Mouse (Mus musculus) cerebellum, adult 8-10 months (tissue): ENCODE data around the gene Sirt7.

Experiments
- DNase-seq: peaks from one replicate; pipeline ENCODE4 v3.0.0; 2022

Sirt7 gene

DNA sequence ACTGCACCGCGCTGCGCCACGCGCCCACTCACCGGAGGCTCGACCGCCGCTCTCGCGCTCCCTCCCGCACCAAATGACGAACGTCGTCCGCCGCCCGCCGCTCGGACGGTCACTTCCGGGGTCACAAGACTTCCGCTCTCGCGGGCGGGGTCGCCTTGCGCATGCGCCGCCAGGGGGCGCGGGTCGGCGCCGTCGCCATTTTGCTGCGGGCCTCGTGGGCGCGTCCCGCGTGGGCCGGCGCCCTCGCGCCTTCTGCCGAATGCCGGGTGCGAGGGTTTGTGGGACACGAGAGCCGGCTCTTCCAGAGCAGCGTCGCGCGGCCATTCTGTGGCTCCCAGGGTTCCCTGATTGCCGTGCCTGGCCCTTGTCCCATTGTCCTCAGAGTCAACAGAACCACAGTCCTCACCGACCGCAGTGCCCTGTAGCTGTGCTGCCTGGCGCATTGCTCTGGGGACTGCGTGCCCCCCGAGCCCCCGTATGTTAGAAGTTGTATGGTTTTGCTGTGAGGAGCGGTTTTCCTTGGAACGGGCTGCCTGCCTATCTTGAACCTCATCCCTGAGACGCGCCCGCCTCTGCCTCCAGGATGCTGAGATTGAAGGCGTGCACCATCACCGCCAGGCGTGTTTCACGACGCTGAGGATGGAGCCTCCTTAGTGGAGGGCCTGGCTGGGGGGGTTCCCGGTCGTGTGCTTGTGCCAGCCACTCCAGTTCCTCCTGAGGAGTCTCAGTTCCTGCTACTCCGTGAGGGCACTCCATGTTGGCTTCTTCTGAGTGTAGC, 43.4 kb downstream of the Sirt7 start, which contains the start of gene Arhgdia:
Gene Arhgdia (minus strand): TSS at position 135 of the 778 bp plus-strand sequence.
- DNase-seq: peak; percentile 86

DNA sequence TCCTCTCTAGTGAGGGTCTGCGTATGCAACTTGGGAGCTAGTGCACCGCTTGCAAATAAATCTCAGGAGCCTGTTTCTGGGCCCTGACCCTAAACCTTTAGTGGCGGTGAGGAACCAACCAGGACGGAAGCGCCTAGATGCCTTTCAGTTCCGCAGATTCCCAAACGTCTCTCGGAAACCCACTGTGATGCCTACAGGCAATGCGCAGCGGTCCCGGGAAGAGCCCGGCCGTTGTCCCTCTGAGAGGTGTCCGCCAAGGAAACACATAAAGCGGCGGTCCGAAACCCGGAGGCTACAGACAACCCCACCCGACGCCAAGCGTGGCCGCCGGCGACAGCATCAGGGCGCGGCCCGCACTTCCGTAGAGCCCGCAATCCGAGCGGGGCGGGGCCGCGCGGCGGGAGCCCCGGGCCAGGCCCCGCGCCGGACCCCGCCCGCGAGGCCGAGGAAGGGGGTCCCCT, 44.1 kb downstream of the Sirt7 start:
- peak; percentile 49 for DNase-seq

DNA sequence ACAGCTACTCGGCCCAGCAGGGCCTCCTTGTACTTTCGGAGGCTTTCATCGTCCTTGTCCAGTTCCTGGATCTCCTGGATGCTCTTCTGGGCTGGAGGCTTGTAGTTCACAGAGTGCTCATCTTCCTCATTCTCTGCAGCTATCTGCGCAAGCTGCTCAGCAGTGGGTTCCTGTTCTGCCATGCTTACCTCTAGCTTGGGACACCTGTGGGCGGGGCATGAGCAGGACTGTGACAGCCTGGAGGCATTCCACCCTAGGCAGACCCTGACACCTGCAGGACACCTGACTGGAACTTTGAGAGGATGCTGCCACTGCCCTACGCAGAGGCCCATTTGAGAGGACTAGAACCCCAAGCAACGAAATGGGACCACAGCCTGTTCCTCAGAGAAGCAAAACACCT, 44.9 kb downstream of the Sirt7 start:
- DNase-seq: no peak

DNA sequence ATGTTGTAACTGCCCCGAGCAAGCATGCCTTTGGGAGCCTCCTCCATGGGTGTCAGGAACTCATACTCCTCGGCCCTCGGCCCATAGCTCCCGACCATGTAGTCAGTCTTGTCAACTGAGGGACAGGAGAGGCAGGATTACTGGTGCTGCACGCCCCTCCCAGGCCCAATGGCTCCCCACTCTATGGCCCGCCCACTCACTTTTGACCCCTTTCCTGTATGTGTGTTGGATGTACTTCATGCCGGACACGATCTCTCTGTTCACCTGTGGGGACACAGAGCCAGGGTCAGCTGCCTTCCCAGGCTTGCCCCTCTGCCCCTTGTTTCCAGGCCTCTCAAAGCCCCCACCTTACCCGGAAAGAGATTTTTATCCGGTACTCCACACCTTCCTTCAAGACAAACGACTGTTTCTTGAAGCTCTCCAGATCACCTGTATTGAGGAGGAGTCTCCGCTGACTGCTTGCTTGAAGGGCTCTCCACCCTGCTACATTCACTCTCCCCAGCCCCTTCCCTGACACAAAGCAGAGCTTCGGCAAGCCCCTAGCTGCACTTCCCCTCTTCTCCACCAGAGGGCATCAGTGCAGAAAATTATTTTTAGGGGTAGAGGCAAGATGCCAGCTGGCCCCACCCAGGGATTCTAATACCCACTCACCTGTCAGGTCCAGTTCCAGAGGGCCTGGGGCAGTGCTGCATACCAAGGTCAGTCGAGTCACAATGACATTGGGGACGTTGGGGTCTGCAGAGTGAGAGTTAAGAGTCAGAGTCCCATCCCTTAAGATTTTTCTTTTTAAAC, 45.5 kb downstream of the Sirt7 start:
- peak; percentile 81 for DNase-seq

- DNase-seq: no peak
Measured at GRCm38 (mm10) chr11:120578694-120579243, 46.3 kb downstream of the Sirt7 start.

- no peak for DNase-seq
Measured at GRCm38 (mm10) chr11:120578024-120578693, 46.9 kb downstream of the Sirt7 start.

DNA sequence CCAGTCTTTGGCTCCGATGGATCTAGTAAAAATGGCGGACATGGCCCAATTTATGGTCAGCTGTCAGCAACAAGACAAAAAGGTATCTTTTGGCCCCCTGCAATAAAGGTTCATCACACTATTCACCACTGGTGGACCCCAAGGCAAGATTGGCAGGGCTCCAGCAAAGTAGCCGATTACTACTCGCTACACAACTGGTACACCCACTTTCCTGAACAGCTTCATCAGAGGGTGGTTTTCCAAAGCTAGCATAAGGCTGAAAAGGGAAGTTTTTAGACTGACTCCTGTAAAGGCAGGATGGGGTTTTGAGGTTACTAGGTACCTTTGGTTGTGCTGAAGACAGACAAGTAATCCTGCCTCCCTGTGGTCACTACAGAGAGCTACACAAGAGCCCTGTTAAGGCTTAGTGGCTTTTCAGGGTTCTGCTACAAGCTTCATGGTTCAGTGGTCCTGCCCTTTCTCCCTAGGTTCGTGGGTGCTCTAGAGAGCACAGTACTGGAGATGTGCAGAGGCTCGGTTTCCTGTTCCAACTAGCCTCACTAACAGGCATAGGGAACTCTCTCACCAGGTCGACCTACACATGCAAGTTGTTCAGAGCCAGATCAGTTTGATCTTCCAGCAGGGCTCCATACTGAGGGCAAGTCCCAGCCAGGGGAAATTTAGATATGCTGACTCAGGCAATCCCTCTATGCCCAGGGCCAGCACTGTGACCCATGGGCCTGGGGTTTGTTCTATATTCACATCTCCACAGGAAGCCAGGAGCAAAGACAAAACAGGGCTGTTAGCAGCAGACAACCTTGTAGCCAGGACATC, 47.6 kb downstream of the Sirt7 start:
- peak; percentile 45 for DNase-seq

GRCm38 (mm10) chr11:120576365-120576981, 48.6 kb downstream of the Sirt7 start:
- DNase-seq: no peak

GRCm38 (mm10) chr11:120575940-120576339, 49.1 kb downstream of the Sirt7 start:
- no peak for DNase-seq

GRCm38 (mm10) chr11:120575046-120575445, 50.0 kb downstream of the Sirt7 start:
- no peak for DNase-seq

- DNase-seq: no peak
Measured at GRCm38 (mm10) chr11:120574278-120574600, 50.8 kb downstream of the Sirt7 start.

GRCm38 (mm10) chr11:120573585-120574277, 51.3 kb downstream of the Sirt7 start:
- DNase-seq: no peak

GRCm38 (mm10) chr11:120572752-120573584, 52.1 kb downstream of the Sirt7 start, which contains the start of gene P4hb:
TSS of gene P4hb (minus strand) at chr11:120573253.
- DNase-seq: peak; percentile 99

DNA sequence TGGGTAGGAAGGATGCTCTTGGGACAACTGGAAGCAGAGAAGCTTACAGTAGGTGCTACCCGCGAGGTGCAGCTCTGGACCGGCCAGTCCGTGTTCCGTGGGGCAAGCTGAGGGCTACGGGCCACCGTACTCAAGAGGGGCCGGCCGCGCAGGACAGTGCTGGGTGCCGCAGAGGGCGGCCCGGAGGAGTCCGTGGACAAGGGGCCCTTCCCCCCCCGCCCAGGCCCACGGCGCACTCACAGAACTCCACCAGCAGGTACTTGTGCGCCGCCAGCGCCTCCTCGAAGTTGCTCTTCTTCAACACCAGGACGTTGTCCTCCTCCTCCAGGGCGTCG, 52.7 kb downstream of the Sirt7 start:
- peak; percentile 39 for DNase-seq

GRCm38 (mm10) chr11:120571754-120572416, 53.2 kb downstream of the Sirt7 start:
- no peak for DNase-seq

DNA sequence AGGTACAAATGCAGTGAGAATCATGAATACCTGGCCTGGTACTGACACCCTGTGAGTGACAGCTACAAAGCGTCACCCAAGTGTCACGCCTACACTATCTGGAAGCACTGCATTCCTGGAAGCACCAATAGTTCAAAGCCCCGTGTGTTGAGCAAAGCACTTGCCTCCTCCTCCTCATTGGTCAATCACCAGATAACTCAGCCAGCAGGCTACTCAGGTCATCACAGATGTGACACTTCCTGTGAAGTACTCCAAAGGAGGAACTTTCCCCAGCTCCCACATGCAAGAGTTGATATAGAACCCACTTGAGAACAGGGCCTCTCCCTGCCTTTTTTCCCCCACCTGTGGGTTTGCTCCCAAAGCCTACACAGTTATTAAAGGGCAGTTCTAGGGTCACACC, 53.9 kb downstream of the Sirt7 start:
- DNase-seq: no peak
